Mouse (Mus musculus): ENCODE results near the gene E430018J23Rik. TPM values are rescaled to one million over a fixed set of nuclear protein-coding genes. Genes with fewer than 3 reads are reported as not detected.

E430018J23Rik gene
- total and polyA plus RNA-seq, 3 experiments = 2.1 to 2.5 TPM; not detected in 1

GRCm38 (mm10) chr7:127393157-127393943 lies at the start of gene E430018J23Rik (continued):
- TF ChIP-seq MAZ (IDR thresholded peaks at IDR 0.05; ENCODE audit: low read depth, low read length) (no peak), ETS1 (IDR thresholded peaks at IDR 0.05; ENCODE audit: low read depth, low read length) (peak; percentile 32; the same call in 1 of the 2 replicates), CHD2 (IDR thresholded peaks at IDR 0.05; ENCODE audit: low read length) (no peak), MYC (IDR thresholded peaks at IDR 0.05; ENCODE audit: low read depth, low read length) (peak; percentile 73; the same call in 1 of the 2 replicates)

DNA sequence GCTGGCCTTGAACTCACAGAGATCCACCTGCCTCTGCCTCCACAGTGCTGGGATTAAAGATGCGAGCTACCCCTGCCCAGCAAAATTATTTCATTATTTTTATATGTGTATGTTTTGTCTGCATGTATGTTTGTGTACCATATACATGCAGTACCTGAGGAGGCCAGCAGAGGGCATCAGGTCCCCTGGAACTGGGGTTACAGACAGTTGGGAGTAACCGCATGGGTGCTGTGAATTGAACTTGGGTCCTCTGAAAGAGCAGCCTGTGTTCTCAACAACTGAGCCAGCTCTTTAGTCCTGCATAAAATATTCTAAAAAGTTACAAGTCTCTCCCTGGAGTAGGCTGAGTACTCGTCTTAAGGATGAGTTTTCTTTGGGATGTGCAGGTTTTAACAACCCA lies 44.3 kb upstream of the E430018J23Rik start:
- no peaks in the 10 kb centered on the region for H3K9me3 ChIP-seq (replicated peaks; ENCODE audit: insufficient read depth, low read length)
- H3K27me3 ChIP-seq (ENCODE audit: control insufficient read depth in 1 of 2, insufficient read depth in 2 of 2, low read length in 2 of 2) = no peaks in the 10 kb centered on the region
- H3K36me3 ChIP-seq (ENCODE audit: control insufficient read depth in 1 of 2, insufficient read depth in 2 of 2, low read length in 2 of 2) = no peaks in the 10 kb centered on the region; a peak in 1 of 4 replicates
- DNase-seq (ENCODE audit: low read depth, low spot score) = peak; percentile 64
- H3K4me3 ChIP-seq (ENCODE audit: control insufficient read depth in 1 of 2, insufficient read depth in 1 of 2, low read depth in 2 of 2, low read length in 2 of 2) = no peak overlapping the region
- no peak overlapping the region for H3K9ac ChIP-seq (ENCODE audit: control insufficient read depth, low read depth, low read length, poor library complexity, severe bottlenecking)
- no peaks in the 10 kb centered on the region for H3K79me2 ChIP-seq (ENCODE audit: control insufficient read depth, insufficient read depth, low read length, poor library complexity)
- H3K4me1 ChIP-seq (ENCODE audit: control insufficient read depth in 1 of 2, insufficient read depth in 2 of 2, low read length in 2 of 2) = peaks cover 0 to 4% of the 10 kb centered on the region in 2 experiments; a peak in 1 of 4 replicates
- 0 out of 2 replicates have a peak, but pooled peaks have one; percentile 25 for TF ChIP-seq ZC3H11A (IDR thresholded peaks at IDR 0.05; ENCODE audit: low read depth, low read length)
- TF ChIP-seq POLR2AphosphoS2 (IDR thresholded peaks at IDR 0.05; ENCODE audit: low read length) = no peak
- TF ChIP-seq TCF12 (IDR thresholded peaks at IDR 0.05; ENCODE audit: low read depth, low read length) = no peak
- TF ChIP-seq ETS1 (IDR thresholded peaks at IDR 0.05; ENCODE audit: low read depth, low read length) = no peak
- TF ChIP-seq ZKSCAN1 (IDR thresholded peaks at IDR 0.05; ENCODE audit: low read depth, low read length) = no peak
- no peak for TF ChIP-seq NELFE (IDR thresholded peaks at IDR 0.05; ENCODE audit: low read depth, low read length)
- peak; percentile 57 for TF ChIP-seq SMC3 (IDR thresholded peaks at IDR 0.05; ENCODE audit: low read depth, low read length)
- no peak for TF ChIP-seq BHLHE40 (IDR thresholded peaks at IDR 0.05; ENCODE audit: borderline replicate concordance, low read depth, low read length)
- TF ChIP-seq TAL1 (IDR thresholded peaks at IDR 0.05; ENCODE audit: low read length) = no peak
- TF ChIP-seq CTCF (IDR thresholded peaks at IDR 0.05 in 2 of 3, conservative IDR thresholded peaks at IDR 0.05 in 1 of 3; ENCODE audit: control insufficient read depth in 1 of 3, insufficient read depth in 1 of 3, low read depth in 2 of 3, low read length in 3 of 3, poor library complexity in 1 of 3, severe bottlenecking in 1 of 3) = peak; percentile 63 to 78 (median 74)
- peak; percentile 57 for TF ChIP-seq RAD21 (IDR thresholded peaks at IDR 0.05; ENCODE audit: low read depth, low read length)
- H3K27ac ChIP-seq (ENCODE audit: control insufficient read depth, low read depth, low read length) = no peak overlapping the region

DNA sequence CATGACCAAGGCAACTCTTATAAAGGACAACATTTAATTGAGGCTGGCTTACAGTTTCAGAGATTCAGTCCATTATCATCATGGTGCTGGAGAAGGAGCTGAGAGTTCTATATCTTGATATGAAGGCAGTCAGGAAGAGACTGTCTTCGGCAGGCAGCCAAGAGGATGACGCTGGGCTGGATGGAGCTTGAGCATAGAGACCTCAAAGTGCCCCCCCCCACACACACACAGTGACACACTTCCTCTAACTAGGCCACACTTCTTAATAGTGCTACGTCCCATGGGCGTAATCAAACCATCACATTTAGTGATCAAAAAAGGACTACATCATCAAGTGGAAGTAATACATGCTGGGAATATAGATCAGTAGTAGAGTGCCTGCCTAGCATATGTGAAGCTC lies 41.8 kb upstream of the E430018J23Rik start:
- no peak overlapping the region for H3K27ac ChIP-seq (ENCODE audit: control insufficient read depth, low read depth, low read length)
- no peaks in the 10 kb centered on the region for H3K27me3 ChIP-seq (ENCODE audit: control insufficient read depth in 1 of 2, insufficient read depth in 2 of 2, low read length in 2 of 2)
- no peaks in the 10 kb centered on the region; a peak in 1 of 4 replicates for H3K36me3 ChIP-seq (ENCODE audit: control insufficient read depth in 1 of 2, insufficient read depth in 2 of 2, low read length in 2 of 2)
- peak; percentile 62 for DNase-seq (ENCODE audit: low read depth, low spot score)
- H3K4me3 ChIP-seq (ENCODE audit: control insufficient read depth in 1 of 2, insufficient read depth in 1 of 2, low read depth in 2 of 2, low read length in 2 of 2) = no peak overlapping the region
- peaks cover 0 to 4% of the 10 kb centered on the region in 2 experiments; a peak in 1 of 4 replicates for H3K4me1 ChIP-seq (ENCODE audit: control insufficient read depth in 1 of 2, insufficient read depth in 2 of 2, low read length in 2 of 2)
- TF ChIP-seq MAZ (IDR thresholded peaks at IDR 0.05; ENCODE audit: low read depth, low read length) (no peak), CHD1 (IDR thresholded peaks at IDR 0.05; ENCODE audit: low read depth, low read length) (no peak), SMC3 (IDR thresholded peaks at IDR 0.05; ENCODE audit: low read depth, low read length) (no peak), POLR2AphosphoS2 (IDR thresholded peaks at IDR 0.05; ENCODE audit: low read length) (no peak), HCFC1 (IDR thresholded peaks at IDR 0.05; ENCODE audit: low read depth, low read length) (no peak), RCOR1 (IDR thresholded peaks at IDR 0.05; ENCODE audit: low read depth, low read length) (no peak), CTCF (IDR thresholded peaks at IDR 0.05 in 2 of 3, conservative IDR thresholded peaks at IDR 0.05 in 1 of 3; ENCODE audit: control insufficient read depth in 1 of 3, insufficient read depth in 1 of 3, low read depth in 2 of 3, low read length in 3 of 3, poor library complexity in 1 of 3, severe bottlenecking in 1 of 3) (no peak), GATA1 (IDR thresholded peaks at IDR 0.05; ENCODE audit: low read depth, low read length) (no peak), SIN3A (IDR thresholded peaks at IDR 0.05; ENCODE audit: low read length) (no peak), MYB (IDR thresholded peaks at IDR 0.05; ENCODE audit: low read depth, low read length) (no peak), ETS1 (IDR thresholded peaks at IDR 0.05; ENCODE audit: low read depth, low read length) (no peak), CHD2 (IDR thresholded peaks at IDR 0.05; ENCODE audit: low read length) (no peak), BHLHE40 (IDR thresholded peaks at IDR 0.05; ENCODE audit: borderline replicate concordance, low read depth, low read length) (no peak)
- no peaks in the 10 kb centered on the region for H3K9me3 ChIP-seq (replicated peaks; ENCODE audit: insufficient read depth, low read length)
- no peaks in the 10 kb centered on the region for H3K79me2 ChIP-seq (ENCODE audit: control insufficient read depth, insufficient read depth, low read length, poor library complexity)
- no peak overlapping the region for H3K9ac ChIP-seq (ENCODE audit: control insufficient read depth, low read depth, low read length, poor library complexity, severe bottlenecking)
